Mouse (Mus musculus): ENCODE results near the gene Nyx. TPM values are rescaled to one million over a fixed set of nuclear protein-coding genes. Genes with fewer than 3 reads are reported as not detected.
A peak's percentile ranks its signal among the peaks of the same experiment; 100 is the strongest.

Nyx gene
- polyA plus RNA-seq, 1 experiment from 2014 or later = 0.06 TPM

DNA sequence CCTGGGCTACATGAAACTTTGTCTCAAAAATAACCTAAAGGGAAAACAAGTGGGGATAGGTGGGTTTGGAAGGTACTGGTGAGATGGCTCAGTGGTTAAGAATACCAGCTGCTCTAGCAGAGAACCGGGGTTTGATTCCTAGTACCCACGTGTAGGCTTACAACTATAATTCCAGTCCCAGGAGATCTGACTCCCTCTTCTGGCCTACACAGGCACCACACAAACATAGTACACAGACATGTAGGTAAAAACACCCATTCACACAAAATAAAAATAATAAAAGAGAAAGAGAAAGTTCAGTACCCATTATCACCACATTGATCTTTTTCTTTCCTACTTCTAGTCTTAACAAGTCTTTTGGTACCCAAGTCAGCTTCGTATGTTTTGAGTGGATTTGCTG, 6.0 kb downstream of the Nyx start:
- Histone ChIP-seq H3K27me3 (0 out of 2 replicates have a peak, but pooled peaks cover 10% of the 10 kb centered on the region), H3K9ac (no peak overlapping the region), H3K36me3 (no peaks in the 10 kb centered on the region), H3K9me3 (no peaks in the 10 kb centered on the region), H3K4me1 (no peaks in the 10 kb centered on the region), H3K4me2 (replicated peaks) (no peak overlapping the region), H3K4me3 (no peak overlapping the region), H3K27ac (no peak overlapping the region)
- ATAC-seq (ENCODE audit: low FRiP score, low read depth) = no peak
- 79% methylated on average over 3 of the region's 3 CpGs for WGBS

DNA sequence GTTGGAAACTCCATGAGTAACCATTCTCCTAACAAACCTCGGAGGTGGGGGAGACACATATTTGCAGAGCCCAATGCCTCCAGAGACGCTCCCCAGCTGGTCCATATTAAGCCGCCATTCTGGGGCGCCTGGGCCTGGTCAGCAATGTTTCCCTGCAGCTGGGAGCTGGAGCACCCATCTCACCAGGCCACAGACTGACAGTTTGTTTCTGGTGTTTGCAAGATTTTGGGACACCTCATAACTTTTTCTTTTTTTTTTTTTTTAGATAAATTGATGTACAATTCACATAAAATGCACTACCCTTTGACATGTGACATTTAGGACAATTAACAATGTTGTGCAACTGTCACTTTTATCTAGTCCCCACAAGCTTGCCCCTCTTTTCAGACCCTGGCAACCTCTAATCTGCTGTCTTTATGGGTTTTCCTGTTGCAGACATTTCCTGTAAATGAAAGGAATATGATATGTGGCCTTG, 6.9 kb downstream of the Nyx start:
- Histone ChIP-seq H3K4me1 (no peaks in the 10 kb centered on the region), H3K27me3 (peaks cover 9% of the 10 kb centered on the region; the same call in 1 of the 2 replicates), H3K4me2 (replicated peaks) (no peak overlapping the region), H3K9ac (no peak overlapping the region), H3K9me3 (no peaks in the 10 kb centered on the region), H3K4me3 (no peak overlapping the region), H3K36me3 (no peaks in the 10 kb centered on the region), H3K27ac (no peak overlapping the region)
- WGBS = 55% methylated on average over 4 of the region's 4 CpGs
- no peak for ATAC-seq (ENCODE audit: low FRiP score, low read depth)

DNA sequence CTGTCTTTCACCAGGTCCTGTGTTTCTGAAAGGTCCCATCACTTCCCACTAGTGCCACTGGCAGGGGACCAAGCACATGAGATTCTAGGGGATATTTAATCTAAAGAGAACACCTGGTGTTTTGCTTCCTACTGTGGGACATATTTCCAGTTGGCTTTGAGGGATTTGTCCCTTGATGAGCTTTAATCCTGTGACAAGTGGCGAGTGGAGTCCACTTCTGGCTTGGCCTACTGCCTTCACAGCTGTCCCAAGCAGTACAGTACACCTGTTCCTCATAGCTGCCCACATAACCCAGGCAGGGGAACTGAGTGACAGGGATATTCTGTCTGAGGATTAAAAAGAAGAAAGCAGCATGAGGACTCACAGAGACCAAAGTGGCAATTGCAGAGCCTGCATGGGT, 9.5 kb downstream of the Nyx start:
- WGBS = 63% methylated on average over 1 of the region's 1 CpGs
- Histone ChIP-seq H3K9ac (no peak overlapping the region), H3K27me3 (peaks cover 14% of the 10 kb centered on the region), H3K4me2 (replicated peaks) (no peak overlapping the region), H3K4me3 (no peak overlapping the region), H3K9me3 (no peaks in the 10 kb centered on the region), H3K4me1 (no peaks in the 10 kb centered on the region), H3K36me3 (no peaks in the 10 kb centered on the region), H3K27ac (no peak overlapping the region)
- ATAC-seq (ENCODE audit: low FRiP score, low read depth) = no peak

DNA sequence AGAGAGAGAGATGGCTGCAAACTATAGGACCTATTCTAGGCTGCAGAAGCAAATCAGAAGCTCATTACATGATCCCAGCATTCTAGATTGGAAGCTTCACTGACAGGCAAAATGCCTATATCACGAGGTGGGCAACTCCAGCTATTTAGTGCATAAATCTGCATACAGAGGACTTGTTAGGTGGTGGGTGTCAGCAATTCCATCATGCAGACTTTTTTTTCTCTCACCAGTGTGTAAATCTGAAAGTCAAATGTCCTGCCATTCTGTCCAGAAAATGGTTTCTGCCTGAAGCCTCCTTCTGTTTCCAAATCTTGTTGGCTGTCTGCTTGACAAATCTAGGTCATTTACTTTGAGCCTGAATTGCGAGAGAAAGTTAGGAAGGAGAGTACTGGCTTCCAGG, 11.7 kb downstream of the Nyx start:
- H3K4me2 ChIP-seq (replicated peaks) = no peak overlapping the region
- no peak for ATAC-seq (ENCODE audit: low FRiP score, low read depth)
- H3K27me3 ChIP-seq = peaks cover 13% of the 10 kb centered on the region
- no peak overlapping the region for H3K4me3 ChIP-seq
- H3K27ac ChIP-seq = no peak overlapping the region
- no peaks in the 10 kb centered on the region for H3K36me3 ChIP-seq
- H3K9me3 ChIP-seq = no peaks in the 10 kb centered on the region
- no peaks in the 10 kb centered on the region for H3K4me1 ChIP-seq
- no peak overlapping the region for H3K9ac ChIP-seq
- 62% methylated on average over 2 of the region's 2 CpGs for WGBS

DNA sequence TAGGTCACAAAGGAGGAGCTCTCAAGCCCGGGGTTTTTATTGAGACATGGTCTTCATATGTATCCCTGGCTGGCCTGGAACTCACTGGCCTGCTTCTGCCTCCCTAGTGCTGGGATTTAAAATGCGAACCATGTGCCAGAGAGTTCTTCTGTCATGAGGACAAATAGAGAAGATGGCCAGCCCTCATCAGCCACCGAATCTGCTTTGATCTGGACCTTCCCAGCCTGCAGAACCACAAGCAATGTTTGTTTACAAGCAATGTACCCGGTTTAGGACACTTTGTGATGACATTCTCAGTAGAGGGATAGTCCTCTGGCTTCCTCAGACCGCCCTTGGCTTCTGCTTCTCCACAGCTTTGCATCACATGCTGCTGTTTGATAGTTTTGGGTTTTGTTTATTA, 12.4 kb downstream of the Nyx start:
- Histone ChIP-seq H3K4me3 (no peak overlapping the region), H3K36me3 (no peaks in the 10 kb centered on the region), H3K9me3 (no peaks in the 10 kb centered on the region), H3K4me2 (replicated peaks) (no peak overlapping the region), H3K4me1 (no peaks in the 10 kb centered on the region), H3K27me3 (peaks cover 13% of the 10 kb centered on the region), H3K9ac (no peak overlapping the region), H3K27ac (no peak overlapping the region)
- no peak for ATAC-seq (ENCODE audit: low FRiP score, low read depth)
- 62% methylated on average over 5 of the region's 5 CpGs for WGBS

DNA sequence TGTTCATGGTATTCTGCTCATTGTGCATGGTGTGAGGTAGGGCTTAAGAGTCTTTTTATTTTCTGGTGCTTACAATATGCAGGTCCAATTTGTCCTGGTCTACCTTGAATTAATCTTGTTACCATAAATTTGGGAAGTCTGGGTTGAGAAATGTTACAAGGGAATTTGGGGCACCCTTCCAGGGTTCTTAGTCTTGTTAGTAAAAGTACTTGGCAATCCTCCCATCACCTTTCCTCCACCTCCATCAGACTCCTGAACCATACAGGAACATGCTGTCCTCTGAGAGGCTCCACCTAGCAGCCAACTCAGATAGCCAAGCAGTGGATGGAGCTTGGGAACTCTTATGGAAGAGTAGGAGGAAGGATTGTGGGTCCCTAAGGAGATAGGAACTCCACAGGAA, 13.7 kb downstream of the Nyx start:
- Histone ChIP-seq H3K27me3 (peaks cover 13% of the 10 kb centered on the region), H3K9me3 (no peaks in the 10 kb centered on the region), H3K4me3 (no peak overlapping the region), H3K4me1 (no peaks in the 10 kb centered on the region), H3K27ac (no peak overlapping the region), H3K9ac (no peak overlapping the region), H3K36me3 (no peaks in the 10 kb centered on the region), H3K4me2 (replicated peaks) (no peak overlapping the region)
- ATAC-seq (ENCODE audit: low FRiP score, low read depth) = no peak

DNA sequence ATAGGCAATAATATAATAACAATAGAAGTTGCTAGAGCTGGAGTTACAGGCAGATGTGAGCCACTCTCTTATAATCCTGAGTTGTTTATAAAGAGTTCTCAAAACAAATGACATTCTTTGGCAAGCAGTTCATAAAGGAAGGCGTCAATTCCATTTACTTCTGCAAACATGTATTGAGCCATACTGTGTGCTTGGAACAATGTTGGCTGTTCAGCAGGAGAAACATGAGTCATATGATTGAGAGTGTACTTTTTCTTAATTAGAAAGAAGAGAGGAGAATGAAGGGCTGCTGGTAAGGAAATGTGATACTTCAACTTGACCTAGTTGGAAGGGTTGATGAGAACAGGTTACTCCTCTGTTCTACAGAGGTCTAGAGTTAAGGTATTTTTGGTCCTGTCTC, 16.7 kb downstream of the Nyx start:
- WGBS = 84% methylated on average over 1 of the region's 1 CpGs
- H3K4me1 ChIP-seq = no peaks in the 10 kb centered on the region

DNA sequence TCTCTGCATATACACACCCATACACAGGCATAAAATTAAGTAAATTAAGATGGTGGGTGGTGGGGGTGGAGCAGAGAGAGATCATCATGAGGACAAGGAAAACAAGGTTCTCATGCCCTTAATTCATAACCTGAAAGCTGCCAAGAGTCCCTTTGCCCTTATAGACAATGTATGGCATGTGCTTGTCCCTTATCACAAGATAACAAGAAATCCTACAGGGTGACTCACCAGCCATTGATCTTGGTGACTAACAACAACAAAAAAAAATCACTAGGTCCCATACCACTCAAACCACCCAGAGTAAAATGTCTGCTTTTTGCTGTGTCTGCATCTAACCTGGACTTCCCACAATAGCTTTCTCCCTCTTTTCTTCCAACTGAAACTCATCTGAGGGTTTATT, 18.5 kb downstream of the Nyx start:
- no peak for ATAC-seq (ENCODE audit: low FRiP score, low read depth)
- Histone ChIP-seq H3K9me3 (peaks cover 9% of the 10 kb centered on the region; the same call in 1 of the 2 replicates), H3K27me3 (peaks cover 19% of the 10 kb centered on the region; the same call in 1 of the 2 replicates)

More for the DNA sequence above, 16.7 kb downstream of the Nyx start:
- H3K4me2 ChIP-seq (replicated peaks) = no peak overlapping the region
- H3K9ac ChIP-seq = no peak overlapping the region
- no peak for ATAC-seq (ENCODE audit: low FRiP score, low read depth)
- no peak overlapping the region for H3K27ac ChIP-seq
- H3K9me3 ChIP-seq = peaks cover 9% of the 10 kb centered on the region; the same call in 1 of the 2 replicates
- H3K27me3 ChIP-seq = peaks cover 29% of the 10 kb centered on the region
- no peaks in the 10 kb centered on the region for H3K36me3 ChIP-seq
- no peak overlapping the region for H3K4me3 ChIP-seq

DNA sequence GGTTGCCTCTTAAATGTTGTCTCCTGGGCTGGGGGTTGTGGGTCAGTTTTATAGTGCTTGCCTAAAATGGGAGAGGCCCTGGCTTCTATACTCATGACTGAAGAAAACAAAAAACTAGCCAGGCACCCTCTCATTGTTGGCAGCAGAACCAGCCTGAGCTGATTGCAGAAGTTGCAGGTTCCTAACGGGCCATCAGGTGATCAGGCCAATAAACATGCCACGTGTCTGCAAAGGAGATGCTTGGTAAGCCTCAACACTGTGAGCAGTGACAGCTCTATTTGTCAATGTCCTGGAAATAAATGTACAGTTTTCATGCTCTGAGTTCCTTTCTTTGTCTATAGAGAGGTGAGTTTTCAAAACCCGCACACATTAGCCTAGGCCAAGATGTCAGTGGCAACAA, 23.1 kb downstream of the Nyx start:
- no peaks in the 10 kb centered on the region for H3K36me3 ChIP-seq
- H3K9me3 ChIP-seq = peaks cover 9% of the 10 kb centered on the region; the same call in 1 of the 2 replicates
- ATAC-seq (ENCODE audit: low FRiP score, low read depth) = no peak
- H3K4me3 ChIP-seq = no peak overlapping the region
- no peak overlapping the region for H3K27ac ChIP-seq
- peaks cover 16% of the 10 kb centered on the region; the same call in 1 of the 2 replicates for H3K27me3 ChIP-seq
- no peaks in the 10 kb centered on the region for H3K4me1 ChIP-seq
- no peak overlapping the region for H3K9ac ChIP-seq
- H3K4me2 ChIP-seq (replicated peaks) = no peak overlapping the region
- WGBS = 69% methylated on average over 3 of the region's 3 CpGs

More for the DNA sequence above, 18.5 kb downstream of the Nyx start:
- H3K4me2 ChIP-seq (replicated peaks) = no peak overlapping the region
- no peak overlapping the region for H3K9ac ChIP-seq
- H3K4me1 ChIP-seq = no peaks in the 10 kb centered on the region
- no peak overlapping the region for H3K4me3 ChIP-seq
- no peaks in the 10 kb centered on the region for H3K36me3 ChIP-seq
- no peak overlapping the region for H3K27ac ChIP-seq

DNA sequence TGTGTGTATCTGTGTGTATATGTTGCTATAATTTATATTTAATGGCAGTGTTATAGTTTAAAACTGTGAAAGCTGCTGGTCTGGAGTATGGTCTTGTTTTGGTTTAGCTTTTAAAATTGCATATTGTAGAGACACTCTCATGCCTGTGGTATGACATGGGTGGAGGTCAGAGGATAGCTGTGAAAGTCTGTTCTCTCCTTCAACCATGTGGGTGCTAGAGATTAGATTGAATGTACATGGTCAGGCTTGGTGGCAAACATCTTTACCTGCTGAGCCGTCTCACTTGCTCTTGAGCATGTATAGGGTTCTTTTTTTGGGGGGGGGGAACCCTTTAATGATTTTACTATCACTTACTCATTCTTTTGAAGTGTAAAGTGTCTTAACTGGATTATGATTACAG, 23.9 kb downstream of the Nyx start:
- H3K4me1 ChIP-seq = no peaks in the 10 kb centered on the region
- no peak overlapping the region for H3K4me3 ChIP-seq
- no peak for ATAC-seq (ENCODE audit: low FRiP score, low read depth)
- H3K27me3 ChIP-seq = peaks cover 16% of the 10 kb centered on the region; the same call in 1 of the 2 replicates
- 80% methylated on average over 1 of the region's 1 CpGs for WGBS
- H3K27ac ChIP-seq = no peak overlapping the region
- H3K9ac ChIP-seq = no peak overlapping the region
- peaks cover 9% of the 10 kb centered on the region; the same call in 1 of the 2 replicates for H3K9me3 ChIP-seq
- no peak overlapping the region for H3K4me2 ChIP-seq (replicated peaks)
- H3K36me3 ChIP-seq = no peaks in the 10 kb centered on the region

DNA sequence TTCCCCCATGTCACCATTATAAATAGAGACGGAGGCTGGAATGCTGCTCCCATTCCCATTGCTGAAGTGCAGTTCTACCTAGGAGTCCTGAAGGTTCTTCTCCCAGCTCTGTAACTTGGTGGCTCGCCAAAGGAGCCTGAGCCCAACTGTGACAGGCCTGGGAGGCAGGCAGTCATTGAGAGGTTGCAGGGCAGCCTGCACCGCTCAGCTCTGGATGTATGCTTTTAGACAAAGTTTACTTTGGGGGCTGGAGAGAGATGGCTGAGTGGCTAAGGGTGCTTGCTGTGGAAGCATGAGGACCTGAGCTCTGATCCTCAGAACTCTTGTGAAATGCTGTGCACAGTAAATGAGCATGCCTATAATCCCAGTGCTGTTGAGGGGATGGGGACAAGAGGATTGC, 25.0 kb downstream of the Nyx start:
- WGBS = 62% methylated on average over 3 of the region's 3 CpGs
- Histone ChIP-seq H3K36me3 (no peaks in the 10 kb centered on the region), H3K4me3 (no peak overlapping the region), H3K4me1 (no peaks in the 10 kb centered on the region), H3K9me3 (peaks cover 8% of the 10 kb centered on the region; the same call in 1 of the 2 replicates), H3K9ac (no peak overlapping the region), H3K27ac (no peak overlapping the region), H3K4me2 (replicated peaks) (no peak overlapping the region), H3K27me3 (peaks cover 12% of the 10 kb centered on the region; the same call in 1 of the 2 replicates)
- ATAC-seq (ENCODE audit: low FRiP score, low read depth) = no peak

DNA sequence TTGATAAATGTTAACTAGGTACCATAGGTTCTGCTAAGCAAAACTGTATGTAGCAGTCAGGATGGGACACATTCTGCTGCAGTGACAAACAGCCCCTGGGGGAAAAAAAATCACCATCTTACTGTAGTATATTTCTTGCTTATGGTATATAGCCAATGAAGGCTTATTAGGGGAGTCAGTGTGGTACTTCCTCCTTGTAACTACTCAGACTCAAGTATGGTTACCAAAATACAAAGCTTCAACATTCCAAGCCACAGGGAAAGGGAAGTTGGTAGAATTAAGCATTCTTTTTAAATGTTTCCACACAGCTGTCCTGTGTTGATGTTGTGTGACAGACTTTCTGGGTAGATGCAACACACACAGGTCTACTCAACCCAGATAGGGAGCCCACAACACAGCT, 27.0 kb downstream of the Nyx start:
- H3K4me1 ChIP-seq = no peaks in the 10 kb centered on the region
- no peak overlapping the region for H3K4me3 ChIP-seq
- H3K4me2 ChIP-seq (replicated peaks) = no peak overlapping the region
- ATAC-seq (ENCODE audit: low FRiP score, low read depth) = no peak
- no peak overlapping the region for H3K27ac ChIP-seq
- no peaks in the 10 kb centered on the region for H3K9me3 ChIP-seq
- no peaks in the 10 kb centered on the region for H3K27me3 ChIP-seq
- no peak overlapping the region for H3K9ac ChIP-seq
- H3K36me3 ChIP-seq = no peaks in the 10 kb centered on the region

DNA sequence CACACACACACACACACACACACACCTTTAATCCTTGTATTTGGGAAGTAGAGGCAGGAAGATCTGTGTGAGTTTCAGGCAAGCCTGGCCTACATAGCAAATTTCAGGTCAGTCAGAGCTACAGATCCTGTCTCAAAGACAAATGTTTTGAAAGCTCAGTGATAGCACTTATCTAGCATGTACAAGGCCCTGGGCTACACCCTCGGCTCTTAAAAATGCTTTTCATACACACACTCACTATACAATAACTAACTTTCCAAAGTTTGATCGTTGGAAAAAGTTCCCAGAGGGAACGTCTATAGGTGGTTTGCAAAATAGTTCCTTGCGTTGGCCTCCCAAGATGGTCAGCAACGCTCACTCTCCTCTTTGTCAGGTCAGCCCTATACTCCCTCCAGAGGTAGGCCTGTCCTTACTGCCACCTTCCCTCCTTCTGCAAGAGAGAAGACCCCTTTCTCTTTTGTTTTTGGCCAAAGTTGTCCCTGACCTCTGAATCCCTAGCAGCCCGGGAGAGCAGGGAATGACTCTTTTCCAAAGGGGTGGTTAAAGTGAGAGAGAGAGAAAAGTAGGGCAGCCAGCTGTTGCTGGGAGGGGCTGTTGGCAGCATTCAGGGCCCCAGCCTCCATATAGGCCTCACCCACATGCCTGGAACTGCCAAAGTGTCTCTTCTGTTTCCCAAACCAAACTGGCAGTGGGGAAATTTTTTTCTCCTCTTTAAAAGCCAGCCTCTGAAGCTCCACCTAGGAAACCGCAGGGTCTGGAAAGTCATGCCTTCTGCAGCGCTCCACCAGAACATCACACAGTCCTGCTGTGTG, 29.2 kb downstream of the Nyx start:
- Histone ChIP-seq H3K4me1 (no peaks in the 10 kb centered on the region), H3K4me3 (no peak overlapping the region), H3K4me2 (replicated peaks) (no peak overlapping the region), H3K9me3 (no peaks in the 10 kb centered on the region), H3K27ac (0 out of 2 replicates have a peak overlapping the region, but pooled peaks have one; percentile 15), H3K9ac (no peak overlapping the region), H3K36me3 (no peaks in the 10 kb centered on the region), H3K27me3 (no peaks in the 10 kb centered on the region)
- 75% methylated on average over 8 of the region's 8 CpGs for WGBS
- ATAC-seq (ENCODE audit: low FRiP score, low read depth) = no peak

Data from limb, embryonic 13.5 days (tissue).